Mouse (Mus musculus): ENCODE data around the gene Mdh2. TPM values are rescaled to one million over a fixed set of nuclear protein-coding genes. Genes with fewer than 3 reads are reported as not detected.

The Mdh2 gene
- total RNA-seq (2014; rRNA removed) (158 and 172 TPM in 2 replicates), polyA plus RNA-seq (2015; fragmentation: Nextera tagmentation; extraction: Ambion mirVana) (656 and 707 TPM in 2 replicates)

DNA sequence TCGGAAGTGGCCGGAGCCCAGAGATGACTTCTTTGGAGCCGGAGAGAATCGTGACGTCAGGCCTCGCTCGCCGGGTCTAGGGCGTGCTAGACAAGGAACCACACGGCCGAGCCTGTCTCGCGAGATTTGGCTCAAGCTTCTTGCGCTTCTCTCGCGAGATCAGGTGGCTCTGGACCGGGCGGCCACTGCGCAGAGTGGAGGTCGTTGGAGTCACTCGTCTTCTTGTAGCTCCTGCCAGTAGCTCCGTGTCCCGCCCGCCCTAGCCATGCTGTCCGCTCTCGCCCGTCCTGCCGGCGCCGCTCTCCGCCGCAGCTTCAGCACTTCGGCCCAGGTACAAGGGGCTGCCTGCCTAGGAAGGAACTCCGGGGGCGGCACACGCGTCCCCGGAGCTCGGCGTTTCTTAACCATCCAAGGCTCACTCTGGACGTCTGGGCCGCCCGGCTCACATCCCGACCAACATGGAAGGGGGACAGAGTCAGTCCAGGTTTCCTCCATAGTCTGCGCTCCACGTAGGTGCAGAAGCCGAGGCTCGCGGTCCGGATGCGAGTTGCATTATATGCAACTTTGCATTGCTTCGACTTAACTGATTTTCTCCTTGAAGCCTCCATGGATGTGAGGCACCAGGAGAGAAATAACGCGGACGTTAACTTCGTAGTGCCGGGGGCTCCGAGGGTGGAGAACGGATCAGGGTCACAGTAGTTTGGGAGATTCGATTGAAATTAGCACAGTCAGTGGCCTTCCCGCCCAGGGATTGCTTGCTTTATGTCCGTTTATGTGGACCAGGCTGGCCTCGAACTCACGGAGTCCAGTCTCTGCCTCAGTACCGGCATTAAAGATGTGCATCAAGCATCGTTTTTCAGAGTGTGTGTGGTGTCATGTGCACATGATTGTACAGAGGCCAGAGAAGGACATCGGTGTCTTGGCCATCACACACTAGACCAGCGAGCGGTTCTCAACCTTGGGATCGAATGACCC, at the start of gene Mdh2:
Gene Mdh2 (plus strand): TSS at position 10 of the 975 bp plus-strand sequence.
- 2% methylated on average over 70 of the region's 70 CpGs for WGBS
- TF ChIP-seq CTCF (IDR thresholded peaks at IDR 0.05) = no peak
- ATAC-seq (ENCODE audit: low FRiP score) = peak; percentile 98

GRCm38 (mm10) chr5:135729351-135729750, 48.9 kb upstream of the Mdh2 start:
- ATAC-seq (ENCODE audit: low FRiP score) (no peak), DNase-seq (ENCODE audit: low spot score) (no peak)
- Histone ChIP-seq H3K4me2 (ENCODE audit: low read depth, low read length, poor library complexity, severe bottlenecking) (no peak overlapping the region), H3K36me3 (ENCODE audit: insufficient read depth, low read length) (peaks cover 60% of the 10 kb centered on the region), H3K27me3 (ENCODE audit: insufficient read depth, low read length) (no peaks in the 10 kb centered on the region), H3K9ac (replicated peaks; ENCODE audit: low read length, poor library complexity, severe bottlenecking) (no peak overlapping the region), H3K9me3 (ENCODE audit: low read length) (no peaks in the 10 kb centered on the region), H3K27ac (ENCODE audit: low read depth, low read length) (no peak overlapping the region), H3K4me3 (ENCODE audit: low read depth, low read length) (no peak overlapping the region), H3K4me1 (ENCODE audit: insufficient read depth, low read length) (peaks cover 22% of the 10 kb centered on the region)
- 91% methylated on average over 13 of the region's 13 CpGs for WGBS
- TF ChIP-seq CTCF (IDR thresholded peaks at IDR 0.05) = no peak

More for the DNA sequence above, at the start of gene Mdh2:
- Histone ChIP-seq H3K27ac (ENCODE audit: low read depth, low read length) (peak within 1 kb of the TSS; percentile 91), H3K4me1 (ENCODE audit: insufficient read depth, low read length) (peaks cover 11% of the 10 kb centered on the region; the same call in 1 of the 2 replicates), H3K4me2 (ENCODE audit: low read depth, low read length, poor library complexity, severe bottlenecking) (peak within 1 kb of the TSS; percentile 89), H3K9me3 (ENCODE audit: low read length) (no peaks in the 10 kb centered on the region), H3K36me3 (ENCODE audit: insufficient read depth, low read length) (peaks cover 11% of the 10 kb centered on the region), H3K27me3 (ENCODE audit: insufficient read depth, low read length) (no peaks in the 10 kb centered on the region), H3K9ac (replicated peaks; ENCODE audit: low read length, poor library complexity, severe bottlenecking) (peak within 1 kb of the TSS; percentile 95), H3K4me3 (ENCODE audit: low read depth, low read length) (peak within 1 kb of the TSS; percentile 74)
- DNase-seq (ENCODE audit: low spot score) = peak; percentile 100

DNA sequence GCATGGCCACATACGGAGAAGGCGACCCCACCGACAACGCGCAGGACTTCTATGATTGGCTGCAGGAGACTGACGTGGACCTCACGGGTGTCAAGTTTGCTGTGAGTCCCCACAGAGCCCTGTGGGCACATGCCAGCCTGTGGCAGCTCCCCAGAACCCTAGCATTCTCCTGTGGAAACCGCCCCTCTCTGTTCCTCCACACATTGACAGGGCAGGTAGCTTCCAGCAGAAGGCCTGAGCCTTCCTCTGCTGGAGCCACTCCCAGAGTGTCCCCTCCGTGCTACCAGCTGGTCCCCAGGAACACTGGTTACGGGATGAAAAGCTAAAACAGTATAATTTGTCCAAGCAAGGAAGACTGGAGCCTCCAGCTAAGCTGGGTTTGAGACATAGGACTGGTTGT, 48.0 kb upstream of the Mdh2 start:
- WGBS = 96% methylated on average over 10 of the region's 10 CpGs
- no peak for ATAC-seq (ENCODE audit: low FRiP score)
- no peaks in the 10 kb centered on the region for H3K9me3 ChIP-seq (ENCODE audit: low read length)
- no peak for DNase-seq (ENCODE audit: low spot score)
- no peak overlapping the region for H3K4me2 ChIP-seq (ENCODE audit: low read depth, low read length, poor library complexity, severe bottlenecking)
- H3K36me3 ChIP-seq (ENCODE audit: insufficient read depth, low read length) = peaks cover 69% of the 10 kb centered on the region
- peaks cover 13% of the 10 kb centered on the region for H3K4me1 ChIP-seq (ENCODE audit: insufficient read depth, low read length)
- no peak for TF ChIP-seq CTCF (IDR thresholded peaks at IDR 0.05)
- H3K27ac ChIP-seq (ENCODE audit: low read depth, low read length) = no peak overlapping the region
- H3K4me3 ChIP-seq (ENCODE audit: low read depth, low read length) = no peak overlapping the region
- H3K9ac ChIP-seq (replicated peaks; ENCODE audit: low read length, poor library complexity, severe bottlenecking) = no peak overlapping the region
- no peaks in the 10 kb centered on the region for H3K27me3 ChIP-seq (ENCODE audit: insufficient read depth, low read length)

GRCm38 (mm10) chr5:135730916-135731315, 47.4 kb upstream of the Mdh2 start:
- H3K4me2 ChIP-seq (ENCODE audit: low read depth, low read length, poor library complexity, severe bottlenecking) = no peak overlapping the region
- peaks cover 7% of the 10 kb centered on the region; the same call in 1 of the 2 replicates for H3K4me1 ChIP-seq (ENCODE audit: insufficient read depth, low read length)
- no peak overlapping the region for H3K4me3 ChIP-seq (ENCODE audit: low read depth, low read length)
- H3K9ac ChIP-seq (replicated peaks; ENCODE audit: low read length, poor library complexity, severe bottlenecking) = no peak overlapping the region
- H3K27me3 ChIP-seq (ENCODE audit: insufficient read depth, low read length) = no peaks in the 10 kb centered on the region
- H3K36me3 ChIP-seq (ENCODE audit: insufficient read depth, low read length) = peaks cover 75% of the 10 kb centered on the region
- H3K9me3 ChIP-seq (ENCODE audit: low read length) = no peaks in the 10 kb centered on the region
- no peak for TF ChIP-seq CTCF (IDR thresholded peaks at IDR 0.05)
- no peak overlapping the region for H3K27ac ChIP-seq (ENCODE audit: low read depth, low read length)
- WGBS = 96% methylated on average over 10 of the region's 10 CpGs
- ATAC-seq (ENCODE audit: low FRiP score) (no peak), DNase-seq (ENCODE audit: low spot score) (no peak)

DNA sequence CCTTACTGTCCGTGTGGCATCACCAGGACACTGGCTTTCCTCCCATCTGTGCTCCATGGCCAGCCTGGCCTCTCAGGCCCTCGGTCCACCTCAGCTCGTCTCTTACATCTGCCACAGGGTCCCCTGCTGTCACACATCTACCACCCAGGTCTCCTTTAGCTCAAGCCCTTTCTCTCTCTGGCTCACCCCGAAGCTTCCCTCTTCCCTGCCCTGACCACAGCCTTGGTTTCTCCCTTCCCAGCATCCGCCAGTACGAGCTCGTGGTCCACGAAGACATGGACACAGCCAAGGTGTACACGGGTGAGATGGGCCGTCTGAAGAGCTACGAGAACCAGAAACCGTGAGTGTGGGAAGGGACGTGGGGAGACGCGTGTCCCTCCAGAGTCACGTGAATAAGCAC, 47.0 kb upstream of the Mdh2 start:
- no peak for TF ChIP-seq CTCF (IDR thresholded peaks at IDR 0.05)
- Histone ChIP-seq H3K4me3 (ENCODE audit: low read depth, low read length) (no peak overlapping the region), H3K9ac (replicated peaks; ENCODE audit: low read length, poor library complexity, severe bottlenecking) (no peak overlapping the region), H3K9me3 (ENCODE audit: low read length) (no peaks in the 10 kb centered on the region), H3K4me2 (ENCODE audit: low read depth, low read length, poor library complexity, severe bottlenecking) (no peak overlapping the region), H3K27me3 (ENCODE audit: insufficient read depth, low read length) (no peaks in the 10 kb centered on the region), H3K36me3 (ENCODE audit: insufficient read depth, low read length) (peaks cover 79% of the 10 kb centered on the region), H3K27ac (ENCODE audit: low read depth, low read length) (no peak overlapping the region), H3K4me1 (ENCODE audit: insufficient read depth, low read length) (peaks cover 3% of the 10 kb centered on the region; the same call in 1 of the 2 replicates)
- WGBS = 94% methylated on average over 16 of the region's 16 CpGs
- no peak for DNase-seq (ENCODE audit: low spot score)
- ATAC-seq (ENCODE audit: low FRiP score) = no peak

GRCm38 (mm10) chr5:135733071-135733470, 45.2 kb upstream of the Mdh2 start:
- Histone ChIP-seq H3K4me2 (ENCODE audit: low read depth, low read length, poor library complexity, severe bottlenecking) (no peak overlapping the region), H3K27me3 (ENCODE audit: insufficient read depth, low read length) (no peaks in the 10 kb centered on the region)
- 96% methylated on average over 4 of the region's 4 CpGs for whole genome bisulfite sequencing

More at GRCm38 (mm10) chr5:135733071-135733470, 45.2 kb upstream of the Mdh2 start:
- DNase-seq (ENCODE audit: low spot score) (no peak), ATAC-seq (ENCODE audit: low FRiP score) (no peak)
- H3K4me1 ChIP-seq (ENCODE audit: insufficient read depth, low read length) = no peaks in the 10 kb centered on the region
- H3K4me3 ChIP-seq (ENCODE audit: low read depth, low read length) = no peak overlapping the region
- H3K9ac ChIP-seq (replicated peaks; ENCODE audit: low read length, poor library complexity, severe bottlenecking) = no peak overlapping the region
- TF ChIP-seq CTCF (IDR thresholded peaks at IDR 0.05) = no peak
- peaks cover 84% of the 10 kb centered on the region for H3K36me3 ChIP-seq (ENCODE audit: insufficient read depth, low read length)
- no peak overlapping the region for H3K27ac ChIP-seq (ENCODE audit: low read depth, low read length)
- no peaks in the 10 kb centered on the region for H3K9me3 ChIP-seq (ENCODE audit: low read length)
